Mouse (Mus musculus) embryonic facial prominence, embryonic 15.5 days (tissue): ENCODE results near the gene Txndc11. TPM values are rescaled to one million over a fixed set of nuclear protein-coding genes. Genes with fewer than 3 reads are reported as not detected.

Source experiments
- ATAC-seq: fragments of 200-750 bp; cut with Nextera tagmentation; 2 replicates; pipeline ENCODE4 v1.8.0; 2017; ENCODE audit warnings: low read depth, moderate TSS enrichment; ENCODE audit not compliant: insufficient number of reproducible peaks, low FRiP score, low TSS enrichment
- H3K27ac ChIP-seq: fragments of 300-500 bp; sonication (generic); replicated peaks from 2 replicates; pipeline ENCODE4 v1.5.1; 2015; ENCODE audit warnings: mild to moderate bottlenecking, inconsistent platforms
- H3K27me3 ChIP-seq: fragments of 300-500 bp; sonication (generic); 2 replicates; pipeline ENCODE4 v1.6.1; 2015; ENCODE audit warnings: inconsistent platforms
- H3K36me3 ChIP-seq: fragments of 300-500 bp; sonication (generic); 2 replicates; pipeline ENCODE4 v1.6.1; 2015; ENCODE audit warnings: mild to moderate bottlenecking, inconsistent platforms
- H3K4me1 ChIP-seq: fragments of 300-500 bp; sonication (generic); 2 replicates; pipeline ENCODE4 v1.6.1; 2015; ENCODE audit warnings: inconsistent platforms
- H3K4me2 ChIP-seq: fragments of 300-500 bp; sonication (generic); replicated peaks from 2 replicates; pipeline ENCODE4 v1.6.1; 2015; ENCODE audit warnings: mild to moderate bottlenecking, inconsistent platforms
- H3K4me3 ChIP-seq: fragments of 300-500 bp; sonication (generic); replicated peaks from 2 replicates; pipeline ENCODE4 v1.5.1; 2015; ENCODE audit warnings: mild to moderate bottlenecking, inconsistent platforms
- H3K9ac ChIP-seq: fragments of 300-500 bp; sonication (generic); 2 replicates; pipeline ENCODE4 v1.6.1; 2015; ENCODE audit warnings: inconsistent platforms
- H3K9me3 ChIP-seq: fragments of 300-500 bp; sonication (generic); replicated peaks from 2 replicates; pipeline ENCODE4 v1.6.1; 2016; ENCODE audit warnings: inconsistent platforms
- WGBS: fragments of 180-500 bp; shearing (Covaris S2); methylation state at CpG from one replicate; pipeline ENCODE4 v1.1.7; 2015; 5-methylcytosine and 5-hydroxymethylcytosine counted together
- polyA plus RNA-seq: library from polyadenylated mRNA; unstranded; fragments of >200 nt; fragmentation: Nextera tagmentation; extraction: Ambion mirVana; gene quantifications from 2 replicates; pipeline ENCODE4 v1.2.1, GENCODE M21; 2015

Gene Txndc11
- 39.2 and 39.7 TPM in 2 replicates for polyA plus RNA-seq

- H3K4me2 ChIP-seq = peak within 1 kb of the TSS; percentile 66
- H3K9me3 ChIP-seq = no peaks in the 10 kb centered on the region
- H3K9ac ChIP-seq = peak within 1 kb of the TSS; percentile 98
- under 1% methylated on average over 80 of the region's 80 CpGs for WGBS
- peak within 1 kb of the TSS; percentile 95 for H3K27ac ChIP-seq
- peak; percentile 99 for ATAC-seq
- no peaks in the 10 kb centered on the region for H3K27me3 ChIP-seq
- H3K4me3 ChIP-seq = peak within 1 kb of the TSS; percentile 83
- peaks cover 22% of the 10 kb centered on the region for H3K36me3 ChIP-seq
- H3K4me1 ChIP-seq = peaks cover 18% of the 10 kb centered on the region
These were observed at the start of gene Txndc11 for GRCm38 (mm10) chr16:11134348-11135344. TSS of gene Txndc11 (minus strand) at chr16:11134650.

GRCm38 (mm10) chr16:11177404-11177803 is 43.0 kb upstream of the Txndc11 start:
- no peak for ATAC-seq

GRCm38 (mm10) chr16:11176884-11177244 is 42.4 kb upstream of the Txndc11 start:
- Histone ChIP-seq H3K27me3 (no peaks in the 10 kb centered on the region), H3K36me3 (no peaks in the 10 kb centered on the region), H3K4me1 (peaks cover 17% of the 10 kb centered on the region), H3K4me3 (peak overlapping the region; percentile 97), H3K27ac (peak overlapping the region; percentile 94), H3K9me3 (no peaks in the 10 kb centered on the region), H3K9ac (peak overlapping the region; percentile 39; the same call in 1 of the 2 replicates), H3K4me2 (peak overlapping the region; percentile 77)
- WGBS = 5% methylated on average over 4 of the region's 4 CpGs
- no peak for ATAC-seq

More at GRCm38 (mm10) chr16:11177404-11177803, 43.0 kb upstream of the Txndc11 start:
- Histone ChIP-seq H3K36me3 (no peaks in the 10 kb centered on the region), H3K27ac (no peak overlapping the region), H3K4me1 (peaks cover 15% of the 10 kb centered on the region), H3K9ac (no peak overlapping the region), H3K9me3 (no peaks in the 10 kb centered on the region), H3K4me2 (no peak overlapping the region), H3K27me3 (no peaks in the 10 kb centered on the region), H3K4me3 (no peak overlapping the region)
- 71% methylated on average over 2 of the region's 2 CpGs for WGBS

GRCm38 (mm10) chr16:11176208-11176883 is 41.9 kb upstream of the Txndc11 start, which contains the start of gene Zc3h7a:
TSS of gene Zc3h7a (minus strand) at chr16:11176393.
- peak within 1 kb of the TSS; percentile 97 for H3K4me3 ChIP-seq

GRCm38 (mm10) chr16:11175489-11176207 is 41.2 kb upstream of the Txndc11 start:
- Histone ChIP-seq H3K4me2 (peak overlapping the region; percentile 77), H3K4me1 (peaks cover 27% of the 10 kb centered on the region), H3K4me3 (peak overlapping the region; percentile 97), H3K9me3 (no peaks in the 10 kb centered on the region), H3K27ac (peak overlapping the region; percentile 94), H3K9ac (peak overlapping the region; percentile 91), H3K36me3 (no peaks in the 10 kb centered on the region), H3K27me3 (no peaks in the 10 kb centered on the region)
- peak; percentile 45; the same call in 1 of the 2 replicates for ATAC-seq
- WGBS = under 1% methylated on average over 68 of the region's 72 CpGs

More at GRCm38 (mm10) chr16:11176208-11176883, 41.9 kb upstream of the Txndc11 start, which contains the start of gene Zc3h7a:
- no peaks in the 10 kb centered on the region for H3K9me3 ChIP-seq
- no peaks in the 10 kb centered on the region for H3K27me3 ChIP-seq
- peak; percentile 95 for ATAC-seq
- H3K36me3 ChIP-seq = no peaks in the 10 kb centered on the region
- peak within 1 kb of the TSS; percentile 77 for H3K4me2 ChIP-seq
- peaks cover 22% of the 10 kb centered on the region for H3K4me1 ChIP-seq
- H3K27ac ChIP-seq = peak within 1 kb of the TSS; percentile 94
- under 1% methylated on average over 57 of the region's 57 CpGs for WGBS
- H3K9ac ChIP-seq = peak within 1 kb of the TSS; percentile 91

- ATAC-seq = no peak
- peaks cover 27% of the 10 kb centered on the region for H3K4me1 ChIP-seq
- WGBS = 2% methylated on average over 9 of the region's 9 CpGs
These were observed 40.6 kb upstream of the Txndc11 start for GRCm38 (mm10) chr16:11175100-11175488.

GRCm38 (mm10) chr16:11174671-11175081 is 40.2 kb upstream of the Txndc11 start:
- Histone ChIP-seq H3K4me1 (peaks cover 27% of the 10 kb centered on the region), H3K9ac (no peak overlapping the region), H3K9me3 (no peaks in the 10 kb centered on the region), H3K4me3 (peak overlapping the region; percentile 97), H3K36me3 (no peaks in the 10 kb centered on the region), H3K27ac (peak overlapping the region; percentile 94), H3K4me2 (peak overlapping the region; percentile 77), H3K27me3 (no peaks in the 10 kb centered on the region)
- ATAC-seq = no peak
- WGBS = 6% methylated on average over 10 of the region's 10 CpGs

More at GRCm38 (mm10) chr16:11175100-11175488, 40.6 kb upstream of the Txndc11 start:
- Histone ChIP-seq H3K4me3 (peak overlapping the region; percentile 97), H3K36me3 (no peaks in the 10 kb centered on the region), H3K9ac (peak overlapping the region; percentile 91), H3K4me2 (peak overlapping the region; percentile 77), H3K9me3 (no peaks in the 10 kb centered on the region), H3K27me3 (no peaks in the 10 kb centered on the region), H3K27ac (peak overlapping the region; percentile 94)

- H3K27me3 ChIP-seq = no peaks in the 10 kb centered on the region
- no peaks in the 10 kb centered on the region for H3K9me3 ChIP-seq
- ATAC-seq = no peak
- H3K4me3 ChIP-seq = no peak overlapping the region
- no peaks in the 10 kb centered on the region for H3K36me3 ChIP-seq
- H3K9ac ChIP-seq = no peak overlapping the region
- no peak overlapping the region for H3K4me2 ChIP-seq
- H3K4me1 ChIP-seq = peaks cover 21% of the 10 kb centered on the region
- 80% methylated on average over 6 of the region's 6 CpGs for WGBS
- no peak overlapping the region for H3K27ac ChIP-seq
These were observed 37.2 kb upstream of the Txndc11 start for GRCm38 (mm10) chr16:11171679-11172078.

GRCm38 (mm10) chr16:11166431-11166830 is 32.0 kb upstream of the Txndc11 start:
- no peak for ATAC-seq
- Histone ChIP-seq H3K27me3 (no peaks in the 10 kb centered on the region), H3K9ac (no peak overlapping the region), H3K36me3 (peaks cover 16% of the 10 kb centered on the region), H3K9me3 (no peaks in the 10 kb centered on the region), H3K27ac (no peak overlapping the region), H3K4me3 (no peak overlapping the region), H3K4me1 (peaks cover 6% of the 10 kb centered on the region; the same call in 1 of the 2 replicates), H3K4me2 (no peak overlapping the region)
- 84% methylated on average over 2 of the region's 2 CpGs for WGBS

- H3K9ac ChIP-seq = no peak overlapping the region
- ATAC-seq = no peak
- 85% methylated on average over 3 of the region's 3 CpGs for WGBS
- H3K27ac ChIP-seq = no peak overlapping the region
- no peaks in the 10 kb centered on the region for H3K9me3 ChIP-seq
- no peaks in the 10 kb centered on the region for H3K27me3 ChIP-seq
- no peak overlapping the region for H3K4me2 ChIP-seq
- peaks cover 25% of the 10 kb centered on the region for H3K36me3 ChIP-seq
- no peak overlapping the region for H3K4me3 ChIP-seq
- no peaks in the 10 kb centered on the region for H3K4me1 ChIP-seq
These were observed 30.3 kb upstream of the Txndc11 start for GRCm38 (mm10) chr16:11164695-11165255.
